Mouse (Mus musculus): ENCODE data around the gene Eif4e1b. TPM values are rescaled to one million over a fixed set of nuclear protein-coding genes. Genes with fewer than 3 reads are reported as not detected.
"Not testable (repeated sequence)": the region's sequence is repeated elsewhere in the genome, so short reads cannot be mapped to it uniquely, and the experiment has no call there.

Eif4e1b gene
- total RNA-seq, 2 experiments from 2014 or later = not detected

DNA sequence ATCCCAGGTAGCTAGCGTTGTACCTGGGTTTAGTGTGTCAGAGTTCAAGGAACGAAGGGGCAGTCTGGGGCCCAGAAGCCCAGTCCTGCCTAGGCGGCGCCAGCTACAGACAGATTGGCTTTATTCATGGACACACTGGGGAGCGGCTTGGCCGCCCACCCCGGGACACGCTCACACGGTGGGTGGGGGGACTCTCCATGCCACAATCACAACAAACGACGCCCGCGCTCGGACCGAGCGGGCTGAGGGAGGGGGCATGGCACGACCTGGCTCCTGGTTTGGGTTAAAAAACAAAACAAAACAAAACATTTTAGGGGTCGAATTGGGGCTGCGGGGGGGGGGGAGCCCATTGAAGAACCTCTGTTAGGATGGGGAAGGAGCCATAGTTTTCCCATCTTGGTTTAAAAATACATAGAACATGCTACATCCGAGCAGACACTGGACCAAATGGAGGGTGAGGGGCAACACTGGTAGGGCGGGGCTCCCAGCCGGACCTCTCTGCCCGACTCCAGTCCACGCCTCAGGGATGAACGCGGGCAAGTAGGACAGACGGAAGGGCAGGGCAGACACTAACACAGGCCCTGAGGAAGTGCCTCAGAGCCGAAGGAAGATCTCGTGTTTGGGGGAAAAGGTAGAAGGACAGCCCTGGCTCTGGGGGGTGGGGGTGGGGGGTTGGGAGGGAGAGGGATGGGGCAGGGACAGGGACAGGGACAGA is 24.9 kb upstream of the Eif4e1b start:
- ATAC-seq (ENCODE audit: poor library complexity, severe bottlenecking) = no peak

DNA sequence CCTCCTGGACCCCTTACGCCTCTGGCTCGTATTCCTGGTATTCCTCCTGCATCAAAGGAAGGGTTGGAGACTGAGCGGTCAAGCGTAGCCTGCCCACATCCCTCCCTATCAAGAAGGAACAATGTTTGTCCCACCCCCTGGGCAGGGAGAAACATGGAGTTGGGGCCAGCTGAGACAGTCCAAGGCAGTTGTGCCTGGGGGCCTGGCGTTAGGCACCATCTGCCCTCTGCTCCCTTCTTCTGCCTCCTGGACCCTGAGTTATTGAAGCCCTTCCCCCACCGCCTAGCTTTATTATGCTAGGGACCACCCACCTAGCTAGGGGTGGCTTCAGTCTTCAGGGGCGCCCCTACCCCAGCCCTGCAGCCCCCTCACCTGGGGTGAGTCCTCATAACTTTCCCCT is 24.3 kb upstream of the Eif4e1b start:
- ATAC-seq (ENCODE audit: poor library complexity, severe bottlenecking) = no peak

DNA sequence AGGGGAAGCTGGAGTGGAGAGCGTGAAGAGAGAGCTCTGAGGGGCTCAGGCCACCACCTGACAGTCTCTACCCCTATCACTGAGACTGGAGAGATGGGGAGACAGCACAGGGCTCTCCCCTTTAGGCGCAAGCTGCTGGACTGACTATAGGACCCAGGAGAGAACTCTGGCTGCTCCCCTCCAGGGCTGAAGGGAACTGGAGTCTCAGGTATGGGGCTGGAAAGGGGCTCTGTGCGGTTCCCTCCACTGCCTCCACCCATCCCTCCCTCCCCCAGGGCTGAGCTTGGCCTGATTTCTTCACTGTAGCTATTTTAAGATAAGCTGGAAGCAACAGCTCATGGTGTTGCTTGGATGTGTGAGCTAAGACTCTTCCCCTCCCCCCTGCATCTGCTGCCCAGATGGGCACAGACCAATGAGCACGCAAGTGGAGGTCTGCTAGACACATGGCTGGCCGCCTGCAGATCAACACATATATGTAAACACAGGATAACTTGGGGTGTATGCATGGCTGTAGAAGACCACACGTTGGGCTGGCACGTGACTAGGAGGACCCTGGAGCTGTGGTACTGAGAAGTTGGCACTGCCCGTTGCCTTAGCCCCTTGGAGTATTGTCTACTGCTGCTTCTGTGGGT is 23.5 kb upstream of the Eif4e1b start:
- ATAC-seq (ENCODE audit: poor library complexity, severe bottlenecking) = no peak

DNA sequence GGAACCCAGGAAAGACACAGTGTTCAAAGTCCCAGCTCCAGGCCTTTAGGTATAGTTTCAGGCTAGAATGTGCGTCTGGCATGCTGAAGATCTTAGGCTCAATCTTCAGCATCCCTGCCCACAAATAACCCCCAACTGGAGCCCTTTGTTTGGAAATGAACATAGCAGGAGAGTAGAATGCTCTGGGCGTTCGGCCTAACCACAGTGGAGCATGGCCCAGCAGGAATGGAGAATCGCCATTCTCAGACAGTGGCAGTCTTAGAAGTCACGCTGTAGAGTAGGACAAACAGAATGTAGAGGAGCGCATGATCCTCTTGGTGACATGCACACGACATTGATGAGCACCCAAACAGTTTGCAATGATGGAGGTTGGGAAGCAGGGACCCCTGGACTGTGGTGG is 22.9 kb upstream of the Eif4e1b start:
- ATAC-seq (ENCODE audit: poor library complexity, severe bottlenecking) = no peak

DNA sequence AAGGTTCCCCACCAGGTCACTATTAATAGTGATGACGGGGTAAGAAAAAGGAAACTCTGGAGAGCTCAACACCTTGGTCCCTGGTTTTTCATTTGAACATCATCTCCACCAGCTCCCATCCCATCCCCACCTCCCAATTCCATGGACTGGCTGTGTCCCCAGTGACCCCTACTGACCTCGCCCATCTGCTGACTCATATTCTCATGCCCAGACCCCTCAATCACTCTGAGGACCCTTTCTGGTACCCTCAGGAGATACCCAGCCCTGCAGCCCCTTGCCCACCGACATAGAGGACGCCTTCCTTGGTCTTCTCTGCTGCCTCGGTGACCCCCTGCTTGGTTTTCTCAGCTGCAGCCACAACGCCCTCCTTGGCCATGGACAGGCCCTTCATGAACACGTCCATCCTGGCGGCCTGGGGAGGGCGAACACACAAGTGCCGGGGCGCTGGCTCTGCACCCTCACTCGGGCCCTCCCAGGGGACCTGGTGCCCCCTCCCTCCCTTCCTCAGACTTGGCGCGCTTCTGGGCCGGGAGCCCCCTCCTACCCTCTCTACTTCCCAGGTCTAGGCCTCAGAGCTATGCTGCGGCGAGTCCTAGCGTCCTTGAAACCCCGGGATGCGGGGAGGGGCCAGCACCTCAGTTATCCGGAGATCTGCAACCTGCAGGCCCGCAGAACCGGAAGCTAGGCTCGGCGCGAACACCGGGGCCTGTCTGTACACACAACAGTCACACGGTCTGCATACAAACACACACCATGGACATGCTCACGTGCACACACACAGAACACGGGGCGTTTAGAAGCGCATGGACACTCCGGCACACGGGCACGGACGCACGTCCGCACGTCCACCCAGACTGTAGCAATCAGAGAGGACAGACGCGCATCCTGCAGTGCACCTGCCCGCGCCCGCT is 18.3 kb upstream of the Eif4e1b start:
- no peak for ATAC-seq (ENCODE audit: poor library complexity, severe bottlenecking)

DNA sequence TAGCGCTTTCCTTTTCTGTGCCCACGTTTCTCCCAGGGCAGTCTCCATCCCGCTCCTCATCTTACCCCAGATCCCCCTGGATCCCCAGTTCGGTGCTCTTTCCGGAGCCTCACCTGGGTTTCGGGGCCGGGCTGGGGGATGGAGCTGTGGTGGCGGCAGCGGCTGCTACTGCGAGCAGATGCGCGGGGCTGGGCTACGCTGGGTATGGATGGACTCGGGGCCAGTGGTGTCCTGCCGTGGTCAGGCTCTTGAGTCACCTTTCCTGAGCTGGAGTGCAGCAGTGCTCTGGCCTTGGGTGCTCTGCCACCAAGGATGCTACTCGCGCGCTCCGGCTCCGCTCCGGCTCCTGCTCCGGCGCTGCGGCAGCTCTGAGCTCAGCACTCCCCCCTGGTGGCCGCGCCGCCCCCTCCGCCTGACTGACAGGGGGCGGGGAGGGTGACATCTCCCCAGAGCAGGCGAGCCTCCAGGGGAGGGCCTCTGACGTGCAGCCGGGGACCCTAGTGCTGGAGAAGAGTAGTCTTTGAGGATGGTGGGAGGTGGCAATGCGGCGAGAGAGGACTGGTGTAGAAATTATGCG is 17.5 kb upstream of the Eif4e1b start, which contains the start of gene Sncb:
Gene Sncb, minus strand, starts transcription at position 404 of the 577 bp plus-strand sequence.
- peak; percentile 57; the same call in 1 of the 2 replicates for ATAC-seq (ENCODE audit: poor library complexity, severe bottlenecking)

DNA sequence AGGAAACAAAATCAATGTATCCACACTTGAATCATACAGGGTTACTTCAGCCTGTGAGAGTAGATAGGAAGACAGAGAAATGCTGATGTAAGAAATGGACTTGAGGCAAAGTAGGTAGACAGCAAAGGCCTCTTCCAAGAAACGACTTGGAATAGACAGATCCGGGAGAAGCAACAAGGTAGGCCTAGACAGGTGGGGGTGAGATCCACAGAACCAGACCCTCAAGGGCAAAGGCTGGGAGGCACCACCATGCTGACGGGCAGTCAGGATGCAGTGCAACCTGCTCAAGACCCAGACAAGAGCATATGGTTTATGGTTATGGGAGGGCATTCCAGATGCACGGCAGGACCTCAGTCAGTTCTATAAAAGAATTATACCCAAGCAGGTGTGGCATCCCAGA is 16.8 kb upstream of the Eif4e1b start:
- ATAC-seq (ENCODE audit: poor library complexity, severe bottlenecking) = no peak

DNA sequence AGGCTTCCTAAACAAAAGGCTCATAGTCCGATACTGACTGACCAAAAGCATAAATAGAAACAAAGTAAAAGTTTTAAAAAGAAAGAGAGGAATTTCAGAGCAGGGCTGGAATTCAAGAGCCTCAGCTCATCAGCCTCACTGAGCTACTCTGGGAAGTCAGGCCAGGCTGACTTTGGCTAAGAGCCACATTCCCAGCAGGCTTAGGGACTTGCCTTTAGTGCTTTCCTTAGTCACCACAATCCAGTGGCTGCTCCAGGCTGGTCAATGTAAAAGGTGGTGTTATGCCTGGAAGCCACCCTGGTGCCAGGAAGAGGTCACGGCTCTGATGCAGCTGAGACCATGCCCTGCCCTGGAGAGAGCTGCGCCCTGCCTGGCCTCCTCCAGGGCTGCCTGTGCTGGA is 3.2 kb upstream of the Eif4e1b start:
- no peak for ATAC-seq (ENCODE audit: poor library complexity, severe bottlenecking)

DNA sequence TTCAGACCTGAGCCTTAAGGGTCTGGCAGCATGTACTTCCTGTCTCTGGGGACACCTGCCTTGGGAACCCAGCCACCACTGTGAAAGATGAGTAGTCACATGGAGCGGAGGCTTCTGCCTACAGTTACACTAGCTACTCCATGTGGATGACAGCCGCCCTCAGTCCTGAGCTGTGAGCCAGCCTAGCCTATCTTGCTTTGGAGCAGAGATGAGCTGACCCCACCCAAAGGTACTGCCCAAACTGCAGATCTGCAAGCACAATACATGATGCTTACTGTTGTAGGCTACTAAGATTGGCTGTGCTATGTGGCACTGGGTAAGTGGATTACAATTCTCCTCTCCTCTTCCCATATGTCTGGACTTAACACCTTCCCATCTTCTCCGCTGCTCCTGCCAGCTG is 2.7 kb upstream of the Eif4e1b start:
- ATAC-seq (ENCODE audit: poor library complexity, severe bottlenecking) = no peak

GRCm38 (mm10) chr13:54783235-54783634 is 563 bp upstream of the Eif4e1b start:
- ATAC-seq (ENCODE audit: poor library complexity, severe bottlenecking) = no peak

DNA sequence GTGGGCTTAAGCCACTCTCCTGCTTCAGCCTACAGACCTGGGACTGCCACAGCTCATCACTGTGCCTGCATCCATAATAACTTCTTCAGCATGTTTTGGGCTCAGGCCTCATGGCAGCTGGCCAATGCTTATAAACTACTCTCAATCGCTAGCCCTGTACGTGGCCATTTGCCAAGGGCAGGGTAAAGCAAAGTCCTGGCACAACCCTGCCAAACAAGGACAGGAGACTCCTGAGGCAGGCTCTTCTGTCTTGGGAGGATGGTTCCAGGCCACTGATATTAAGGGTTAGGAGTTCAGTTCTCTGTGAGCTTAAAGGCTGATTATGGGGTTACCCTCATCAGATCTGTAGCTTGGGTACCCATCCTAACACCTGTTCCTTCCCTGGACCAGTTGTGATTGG is 3.8 kb downstream of the Eif4e1b start:
- not testable (repeated sequence) for ATAC-seq (ENCODE audit: poor library complexity, severe bottlenecking)

- ATAC-seq (ENCODE audit: poor library complexity, severe bottlenecking) = peak; percentile 92
These were observed 5.2 kb downstream of the Eif4e1b start, which contains the start of gene Tspan17 for GRCm38 (mm10) chr13:54788740-54789560. TSS of gene Tspan17 (plus strand) at chr13:54789377.

- ATAC-seq (ENCODE audit: poor library complexity, severe bottlenecking) = 0 out of 2 replicates have a peak, but pooled peaks have one; percentile 0
These were observed 6.0 kb downstream of the Eif4e1b start for GRCm38 (mm10) chr13:54789561-54790397.

GRCm38 (mm10) chr13:54792259-54793230 is 8.7 kb downstream of the Eif4e1b start:
- no peak for ATAC-seq (ENCODE audit: poor library complexity, severe bottlenecking)

- no peak for ATAC-seq (ENCODE audit: poor library complexity, severe bottlenecking)
These were observed 10.3 kb downstream of the Eif4e1b start for GRCm38 (mm10) chr13:54794002-54794577.

GRCm38 (mm10) chr13:54794843-54795242 is 11.0 kb downstream of the Eif4e1b start:
- ATAC-seq (ENCODE audit: poor library complexity, severe bottlenecking) = no peak

- ATAC-seq (ENCODE audit: poor library complexity, severe bottlenecking) = 0 out of 2 replicates have a peak, but pooled peaks have one; percentile 57
These were observed 13.6 kb downstream of the Eif4e1b start for GRCm38 (mm10) chr13:54797356-54797755.

Measured in megakaryocyte, adult 5-6 weeks (primary cell).